Mouse (Mus musculus) heart, postnatal 14 days (tissue): Measurements from ENCODE around the gene Foxn3. TPM values are rescaled to one million over a fixed set of nuclear protein-coding genes. Genes with fewer than 3 reads are reported as not detected.
A peak's percentile ranks its signal among the peaks of the same experiment; 100 is the strongest.

Experiments
- DNase-seq, 2 experiments: peaks; one replicate each; pipeline ENCODE4 v3.0.0; 2021 to 2022
- intact Hi-C: fragments of 180-260 bp; cut with DNase I; formaldehyde crosslinking; loops from one replicate; pipeline ENCODE4 v1.15.1; 2025
- total RNA-seq, 2 experiments: library from RNA; stranded (reverse); gene quantifications; 2 replicates each; pipeline ENCODE4 v1.2.3; 2021

The Foxn3 gene
- total RNA-seq, 2 experiments from 2014 or later: 126 to 142 TPM

DNA sequence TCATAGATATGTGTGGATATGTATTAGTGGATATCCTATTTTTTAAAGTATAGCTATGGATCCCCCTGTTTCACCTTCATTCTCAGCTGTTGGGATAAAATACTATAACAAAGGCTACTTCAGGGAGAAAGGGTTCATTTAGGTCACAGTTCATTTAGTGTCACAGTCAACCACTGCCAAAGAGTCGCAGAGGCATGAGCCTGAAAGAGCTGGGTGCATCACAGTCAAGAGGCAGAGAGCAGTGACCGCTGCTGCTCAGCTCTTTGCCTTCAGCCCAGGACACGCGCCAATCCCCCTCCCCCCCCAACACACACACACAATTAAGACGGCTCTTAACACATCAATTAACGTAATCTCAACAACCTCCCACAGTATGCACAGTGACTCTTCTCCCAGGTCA, 131.8 kb downstream of the Foxn3 start:
- intact Hi-C loops: no loop called here
- no peak for DNase-seq

DNA sequence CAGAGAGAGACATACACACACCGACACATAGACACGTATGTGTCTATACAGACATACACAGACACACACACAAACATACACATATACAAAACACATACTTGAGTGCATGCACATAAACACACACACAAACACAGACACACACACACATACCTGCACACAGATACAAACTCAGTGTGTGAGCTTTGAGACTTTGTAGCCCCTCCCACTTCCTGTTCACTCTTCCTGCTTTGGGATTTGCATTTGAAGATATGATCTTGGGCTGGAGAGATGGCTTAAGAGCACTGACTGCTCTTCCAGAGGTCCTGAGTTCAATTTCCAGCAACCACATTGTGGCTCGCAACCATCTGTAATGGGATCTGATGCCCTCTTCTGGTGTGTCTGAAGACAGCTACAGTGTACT, 132.4 kb downstream of the Foxn3 start:
- DNase-seq: no peak
- intact Hi-C loops: no loop called here

DNA sequence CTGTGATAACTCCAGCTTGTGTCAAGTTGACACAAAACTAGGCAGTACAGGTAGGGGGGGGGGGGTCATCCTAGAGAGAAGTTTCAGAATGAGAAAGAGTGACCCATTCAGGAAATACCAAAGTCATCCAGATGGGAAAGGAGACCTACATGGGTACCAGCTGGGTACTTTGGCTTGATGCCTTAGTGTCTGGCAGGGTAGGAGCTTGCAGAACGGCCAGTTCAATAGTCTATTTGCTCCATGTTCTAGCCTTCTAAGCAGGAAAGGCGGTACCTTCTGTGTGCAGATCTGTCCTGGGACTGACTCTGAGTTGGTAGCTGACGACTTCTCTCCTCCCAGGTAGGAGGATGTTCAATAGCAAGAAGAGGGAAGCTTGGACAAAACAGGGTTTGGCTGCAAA, 134.3 kb downstream of the Foxn3 start:
- intact Hi-C loops: no loop called here
- no peak for DNase-seq

DNA sequence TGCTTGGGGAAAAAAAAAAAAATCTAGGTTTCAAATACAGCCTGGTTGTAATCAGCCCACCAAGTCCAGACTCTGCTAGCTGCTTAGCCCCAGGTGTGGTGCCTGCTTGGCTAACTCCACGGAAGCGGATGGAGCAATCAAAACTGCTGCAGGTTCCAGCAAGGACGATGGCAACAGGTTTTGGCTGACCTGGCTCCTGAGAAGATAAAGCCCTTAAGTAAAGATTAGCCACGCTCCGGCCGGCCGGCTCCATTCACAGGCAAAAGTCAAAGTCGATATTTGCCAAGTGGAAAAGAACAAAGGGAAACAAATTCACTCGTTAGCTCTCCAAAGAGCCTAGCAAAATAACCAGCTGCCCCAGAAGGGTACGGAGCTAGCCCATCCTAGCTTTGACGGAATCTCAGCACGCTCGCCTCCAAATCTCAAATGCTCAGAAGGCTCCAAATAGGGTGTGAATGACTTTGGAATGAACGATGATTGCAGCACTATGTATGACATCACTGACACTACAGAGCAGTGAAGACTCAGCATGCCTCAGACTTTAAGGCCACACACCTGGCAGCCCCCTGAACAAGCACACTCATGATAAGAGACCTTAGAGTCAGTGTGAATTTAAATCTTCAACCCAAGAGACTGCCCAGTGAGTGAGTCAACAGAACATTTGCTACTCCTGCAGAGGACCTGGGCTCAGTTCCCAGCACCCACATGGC, 137.0 kb downstream of the Foxn3 start:
- intact Hi-C loops: no loop called here
- peak; percentile 13 to 27 for DNase-seq

DNA sequence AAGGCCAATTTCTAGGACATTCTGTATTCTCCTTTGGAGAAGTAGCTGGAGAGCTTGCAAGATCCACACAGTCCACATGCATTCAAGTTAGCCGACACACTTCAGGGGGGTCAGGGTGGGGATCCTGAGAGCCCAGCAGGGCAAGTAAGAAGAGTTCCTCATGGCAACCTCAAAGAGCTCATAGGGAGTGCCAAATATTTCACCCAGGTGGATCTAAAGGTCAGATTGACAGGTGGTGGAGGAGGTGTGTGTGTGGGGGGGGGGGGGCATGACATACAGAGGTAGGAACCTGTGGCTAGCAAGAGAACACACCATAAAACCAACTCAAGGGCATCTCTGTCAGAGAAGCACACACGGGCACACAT, 144.0 kb downstream of the Foxn3 start:
- intact Hi-C loops: no loop called here
- no peak for DNase-seq

DNA sequence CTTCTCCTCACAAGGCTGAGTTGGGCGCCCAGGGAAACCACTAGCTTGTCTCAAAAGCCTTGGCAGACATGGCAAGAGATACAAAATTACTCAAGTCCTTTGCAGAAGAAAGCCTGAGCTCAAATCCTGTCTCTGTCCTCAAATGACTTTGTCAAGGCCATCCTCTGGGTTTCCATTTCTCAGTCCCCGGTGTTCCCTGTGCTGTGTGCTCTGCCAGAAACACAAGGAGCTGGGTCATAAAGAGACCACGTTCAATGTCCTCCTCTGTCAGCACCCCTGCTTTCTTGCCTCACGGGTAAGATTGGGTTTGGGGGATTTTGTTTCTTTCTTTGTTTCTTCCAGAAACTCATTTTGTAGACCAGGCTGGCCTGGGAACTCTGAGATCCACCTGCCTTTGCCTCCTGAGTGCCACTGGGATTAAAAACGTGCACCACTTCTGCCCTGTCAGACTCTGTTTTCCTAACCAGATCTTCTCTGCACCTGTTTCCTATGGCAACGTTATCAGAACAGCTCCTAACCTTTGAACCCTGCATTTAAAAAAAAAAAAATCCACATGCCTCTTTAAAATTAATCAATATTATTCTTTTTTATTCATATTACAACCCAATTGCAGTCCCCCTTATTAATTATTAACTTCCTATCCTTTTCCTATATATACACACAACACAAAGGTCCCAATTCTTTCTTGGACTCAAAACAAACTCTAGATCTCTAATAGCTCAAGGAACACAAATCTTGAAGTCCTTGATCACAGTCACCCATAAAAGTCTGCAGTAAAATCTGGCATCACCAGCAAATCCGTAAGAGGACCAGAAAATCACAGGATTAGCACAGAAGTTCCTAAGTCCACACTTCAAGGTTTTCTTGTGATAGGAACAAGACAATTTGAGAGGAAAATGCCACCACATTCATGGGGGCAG, 144.6 kb downstream of the Foxn3 start:
- no peak for DNase-seq
- intact Hi-C loops: no loop called here

DNA sequence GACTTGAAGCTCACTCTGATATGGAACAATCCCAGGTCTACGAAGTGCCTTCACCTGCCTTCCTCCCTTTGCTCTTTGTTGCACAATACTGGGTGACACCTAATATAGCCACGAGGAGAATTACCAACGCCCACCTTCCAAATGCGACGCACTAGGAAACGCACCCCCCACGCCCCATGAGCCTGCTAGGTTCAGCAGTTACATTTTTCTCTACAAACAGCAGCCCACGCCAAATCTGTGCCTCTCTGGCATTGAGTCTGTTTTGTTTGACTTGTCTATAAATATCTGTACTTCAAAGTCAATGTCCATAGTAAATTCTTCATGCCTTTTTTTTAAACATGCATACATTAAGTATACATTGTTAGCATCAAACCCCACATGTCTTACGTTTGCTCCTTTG, 145.5 kb downstream of the Foxn3 start:
- no peak for DNase-seq

DNA sequence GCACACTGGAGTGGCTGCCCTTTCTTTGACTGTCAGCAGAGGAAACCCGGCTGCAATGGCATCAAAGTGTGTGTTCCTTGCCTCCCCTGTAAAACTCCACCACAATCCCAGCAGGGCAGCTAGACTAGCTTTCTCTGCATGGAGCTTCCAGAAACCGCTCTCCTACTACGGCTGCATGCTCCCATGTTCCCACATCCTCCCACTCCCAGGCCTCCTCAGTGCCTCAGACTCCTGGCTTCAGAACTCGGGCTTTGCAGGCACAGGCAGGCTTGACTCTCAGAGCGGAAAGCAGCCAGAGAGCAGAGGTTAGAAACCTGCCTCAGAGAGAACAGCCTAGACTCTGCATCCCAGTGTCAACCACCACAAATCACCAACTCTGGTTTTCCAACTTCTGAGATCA, 147.8 kb downstream of the Foxn3 start:
- no peak for DNase-seq
- intact Hi-C loops: no loop called here

More for the DNA sequence above, 145.5 kb downstream of the Foxn3 start:
- intact Hi-C loops: no loop called here

DNA sequence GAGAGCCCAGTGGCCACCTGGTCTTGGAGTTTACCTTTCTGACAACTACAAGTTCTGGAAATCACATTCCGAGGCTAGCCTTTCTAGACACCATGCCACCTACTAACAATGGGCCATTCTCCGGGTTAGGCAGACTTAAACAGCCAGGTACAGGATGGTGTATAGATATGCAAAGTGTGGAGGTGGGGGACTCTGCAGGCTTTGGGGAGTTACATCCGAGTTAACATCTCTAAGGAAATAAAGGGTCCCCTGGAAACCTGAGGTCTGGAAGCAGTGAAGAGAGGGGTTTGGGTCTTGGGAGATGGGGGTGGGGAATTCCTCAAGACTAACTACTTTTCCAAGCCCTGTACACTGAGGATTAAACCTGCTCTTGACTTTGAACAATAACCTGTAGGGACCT, 150.9 kb downstream of the Foxn3 start:
- intact Hi-C loops: no loop called here
- no peak for DNase-seq

DNA sequence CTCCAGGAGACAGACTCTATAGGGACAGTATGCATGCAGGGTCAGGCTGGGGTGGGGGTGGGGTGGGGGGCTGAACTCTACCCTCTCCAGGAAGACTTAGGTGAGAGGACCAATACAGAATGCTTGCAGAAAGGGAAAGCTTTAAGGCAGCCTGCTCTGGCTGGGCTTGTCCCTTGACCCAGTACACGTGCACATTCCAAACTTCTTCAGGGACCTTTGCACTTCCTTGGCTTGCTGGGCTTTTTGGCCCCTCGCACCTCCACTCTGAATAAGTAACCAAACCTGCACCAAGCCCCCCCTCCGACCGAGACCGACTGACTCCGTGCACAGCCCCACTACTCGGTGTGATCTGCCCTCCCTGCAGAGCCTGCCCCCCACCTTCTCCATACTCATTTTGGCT, 151.3 kb downstream of the Foxn3 start:
- intact Hi-C loops: no loop called here
- DNase-seq: no peak

DNA sequence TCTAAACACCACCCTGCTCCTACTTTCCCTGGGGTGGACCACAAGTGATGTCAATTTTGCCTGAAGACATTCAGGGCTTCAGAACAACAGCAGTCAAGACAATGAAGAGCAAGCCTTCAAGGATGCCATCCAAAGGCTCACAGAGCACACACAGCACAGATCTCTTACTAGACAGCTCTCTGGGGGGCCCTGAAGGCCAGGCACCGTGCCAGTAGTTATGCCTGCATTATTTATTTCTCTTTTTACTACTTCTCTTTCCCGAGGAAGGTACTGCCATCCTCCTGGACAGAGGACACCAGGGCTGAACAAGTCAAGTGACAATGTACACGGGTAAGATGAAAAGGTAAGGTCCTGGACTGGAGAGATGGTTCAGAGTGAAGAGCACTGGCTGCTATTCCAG, 154.7 kb downstream of the Foxn3 start:
- intact Hi-C loops: loop anchor here (5.0 kb wide), 1 partner anchor 154 kb away; the partner anchor contains the start of gene Foxn3

DNA sequence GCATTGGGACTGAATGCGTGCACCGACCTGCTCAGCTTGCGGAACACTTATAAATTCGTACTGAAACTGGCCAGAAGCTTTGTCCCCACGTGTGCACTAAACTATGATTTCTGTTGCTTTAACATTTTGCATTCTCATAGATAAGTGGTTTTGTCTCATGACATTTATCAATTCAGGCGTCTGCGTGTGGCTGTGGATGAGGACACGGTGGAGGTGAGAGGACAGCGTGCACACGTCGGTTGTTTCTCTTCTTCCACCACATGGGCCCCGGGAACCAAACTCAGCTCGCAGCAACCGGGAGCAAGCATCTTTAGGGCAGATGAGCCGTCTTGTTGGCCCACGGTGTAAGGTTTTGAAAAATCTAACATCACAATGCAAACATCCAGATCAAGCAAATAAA, 155.3 kb downstream of the Foxn3 start:
- no peak for DNase-seq
- intact Hi-C loops: loop anchor here (5.0 kb wide), 1 partner anchor 154 kb away; the partner anchor contains the start of gene Foxn3

More for the DNA sequence above, 154.7 kb downstream of the Foxn3 start:
- no peak for DNase-seq

DNA sequence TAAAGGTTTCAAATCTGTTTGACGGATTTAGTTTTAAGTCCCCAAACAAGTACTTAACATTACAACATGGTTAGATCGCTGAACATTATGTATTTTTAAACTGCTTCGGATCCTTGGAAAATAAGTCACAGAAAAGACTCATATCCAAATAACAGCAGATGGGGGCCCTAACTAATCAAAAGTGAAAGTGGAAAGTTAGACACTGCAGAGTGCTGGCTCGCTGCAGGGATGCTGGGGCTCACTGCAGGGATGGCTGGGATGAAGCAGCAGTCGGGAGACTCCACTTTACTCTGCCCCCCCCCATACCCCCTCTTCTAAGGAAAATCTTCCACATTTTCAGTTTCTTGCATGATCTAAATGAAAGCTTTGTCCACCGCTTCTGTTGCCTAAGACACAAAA, 156.1 kb downstream of the Foxn3 start:
- DNase-seq: peak; percentile 32 to 34
- intact Hi-C loops: loop anchor here (5.0 kb wide), 1 partner anchor 155 kb away; the partner anchor contains the start of gene Foxn3

DNA sequence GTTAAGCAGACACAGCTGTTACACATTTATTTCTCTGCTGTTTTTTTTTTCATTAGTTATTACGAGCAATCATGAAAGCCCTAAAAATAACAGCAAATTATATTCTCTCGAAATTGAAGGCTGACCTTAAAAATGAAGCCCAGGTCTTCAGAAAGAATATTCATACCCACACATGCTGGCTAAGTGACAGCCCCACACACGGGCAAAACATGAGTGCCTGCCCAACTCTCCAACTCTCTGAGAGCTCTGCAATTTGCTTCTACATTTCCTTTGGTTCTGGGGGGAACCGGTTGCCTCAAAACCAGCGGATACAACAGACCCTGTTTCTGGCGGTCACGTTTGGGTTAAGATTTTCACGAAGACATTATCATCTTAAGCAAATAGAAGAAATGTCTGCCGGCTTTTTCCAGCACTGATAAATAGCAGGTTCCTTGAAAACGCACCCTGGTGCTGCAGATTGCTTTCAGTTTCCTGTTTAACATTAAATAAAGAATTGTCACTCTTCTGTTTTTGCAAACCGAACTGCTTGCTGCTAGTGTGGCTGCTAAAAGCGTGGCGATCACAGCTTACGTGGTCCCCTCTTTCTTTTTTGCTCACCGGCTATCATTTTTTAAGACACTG, 156.6 kb downstream of the Foxn3 start:
- intact Hi-C loops: loop anchor here (5.0 kb wide), 1 partner anchor 155 kb away; the partner anchor contains the start of gene Foxn3
- DNase-seq: peak in 1 of 2 experiments; percentile 18

DNA sequence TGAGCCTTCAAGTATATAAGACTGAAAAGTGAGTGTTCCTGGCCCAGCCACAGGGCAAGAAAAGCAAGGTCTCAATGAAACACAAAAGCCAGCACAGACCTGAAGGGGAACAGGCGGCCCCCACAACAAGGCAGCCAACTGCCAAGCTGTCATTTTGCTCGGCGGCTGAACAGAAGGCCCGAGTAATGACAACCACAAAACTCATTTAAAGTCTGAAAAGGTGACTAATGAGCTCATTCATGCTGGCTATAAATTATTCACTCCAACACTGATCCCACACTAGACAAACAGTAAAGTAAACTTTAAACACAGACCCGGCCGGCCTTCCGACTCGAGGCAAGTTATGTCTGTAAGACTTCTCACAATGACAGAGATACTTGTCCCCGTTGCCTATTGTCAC, 157.1 kb downstream of the Foxn3 start:
- intact Hi-C loops: loop anchor here (5.0 kb wide), 1 partner anchor 156 kb away; the partner anchor contains the start of gene Foxn3
- DNase-seq: peak in 1 of 2 experiments; percentile 18

DNA sequence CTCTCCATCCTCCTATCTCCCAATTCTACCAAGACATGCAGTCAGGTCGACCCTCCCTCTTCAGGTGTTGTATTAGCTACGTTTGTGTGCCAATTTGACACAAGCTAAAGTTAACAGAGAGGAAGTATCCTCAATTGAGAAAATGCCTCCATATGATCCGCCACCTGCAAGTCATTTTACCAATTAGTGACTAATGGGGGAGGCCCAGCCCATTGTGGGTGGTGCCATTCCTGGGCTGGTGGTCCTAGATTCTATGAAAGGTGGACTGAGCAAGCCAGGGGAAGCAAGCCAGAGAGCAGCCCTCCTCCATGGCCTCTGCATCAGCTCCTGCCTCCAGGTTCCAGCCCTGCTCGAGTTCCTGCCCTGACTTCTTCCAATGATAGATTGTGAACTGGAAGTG, 158.0 kb downstream of the Foxn3 start:
- no peak for DNase-seq
- intact Hi-C loops: loop anchor here (5.0 kb wide), 1 partner anchor 157 kb away; the partner anchor contains the start of gene Foxn3

DNA sequence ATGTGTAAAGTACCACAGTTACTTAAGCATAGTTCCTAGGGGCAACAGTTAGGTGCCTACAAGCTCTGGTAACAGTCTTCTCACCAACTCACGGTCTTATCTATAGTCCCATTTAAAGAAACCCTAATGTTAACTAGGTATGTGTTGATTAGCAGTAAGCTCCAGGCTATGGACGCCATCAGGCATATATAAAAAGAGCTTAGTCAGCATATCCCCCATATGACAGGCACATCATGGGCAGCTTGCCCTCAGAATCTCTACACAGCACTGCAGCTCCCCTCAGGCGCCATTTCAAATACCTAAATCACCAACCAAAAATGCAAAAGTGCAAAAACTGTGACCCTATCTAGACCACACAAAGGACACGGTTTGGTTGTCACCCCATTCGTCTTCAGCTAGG, 160.4 kb downstream of the Foxn3 start:
- intact Hi-C loops: no loop called here
- DNase-seq: no peak

DNA sequence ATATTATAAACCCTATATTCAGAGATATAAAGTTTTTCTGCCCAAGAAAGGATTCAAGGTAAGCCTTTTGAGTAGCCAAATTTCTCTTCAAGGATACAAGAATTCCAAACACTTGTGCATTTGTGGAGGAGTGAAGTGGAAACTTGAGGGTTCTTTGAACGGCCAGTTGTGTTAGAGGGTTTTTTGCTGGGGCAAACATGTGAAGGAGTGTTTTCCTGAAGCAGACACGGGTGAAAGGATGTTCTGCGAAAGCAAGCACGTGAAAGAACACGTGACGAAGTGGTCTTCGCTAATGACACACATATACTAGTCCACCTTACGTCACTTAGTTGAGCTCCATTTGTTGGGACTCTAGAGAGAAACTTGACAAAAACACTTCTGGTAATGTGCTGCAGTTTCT, 162.5 kb downstream of the Foxn3 start:
- DNase-seq: no peak
- intact Hi-C loops: no loop called here

DNA sequence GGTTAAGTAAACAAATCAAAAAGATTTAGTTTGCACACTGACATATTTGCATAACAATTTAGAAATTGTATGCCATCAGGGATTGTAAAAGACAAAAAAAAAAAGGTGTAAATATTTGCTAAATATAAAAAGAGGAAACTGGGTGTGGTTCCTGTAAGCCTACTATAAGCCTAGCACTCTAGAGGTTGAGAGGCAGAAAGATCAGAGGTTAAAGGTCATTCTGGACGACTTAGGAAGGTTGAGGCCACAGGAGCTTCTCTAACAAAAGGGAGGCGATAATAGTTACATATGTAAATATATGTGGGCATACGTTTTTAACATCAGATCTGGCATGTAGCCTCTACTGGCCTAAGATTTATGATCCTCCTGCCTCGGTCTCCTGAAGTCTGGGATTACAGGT, 163.8 kb downstream of the Foxn3 start:
- DNase-seq: no peak
- intact Hi-C loops: loop anchor here (10.0 kb wide), 1 partner anchor 435 kb away; no protein-coding TSS in a partner anchor

DNA sequence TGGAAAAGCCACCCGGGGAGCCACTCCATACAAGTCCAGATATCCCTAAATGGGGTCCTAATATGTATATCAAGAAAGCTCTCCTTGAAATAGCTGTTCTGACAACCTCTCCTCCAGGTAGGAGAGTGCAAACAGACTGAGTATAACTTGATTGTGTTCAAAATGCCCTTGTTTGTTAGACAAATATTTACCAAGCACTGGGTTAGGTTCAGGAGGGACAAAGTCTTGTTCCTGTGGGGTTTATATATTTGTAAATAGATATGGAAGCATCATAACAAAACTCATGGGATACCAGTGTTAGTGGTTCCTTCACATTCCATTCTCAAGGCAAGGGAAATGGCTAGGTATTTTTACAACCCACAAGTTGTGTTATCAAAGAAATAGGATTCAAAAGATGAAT, 166.9 kb downstream of the Foxn3 start:
- intact Hi-C loops: loop anchor here (10.0 kb wide), 1 partner anchor 438 kb away; no protein-coding TSS in a partner anchor
- DNase-seq: no peak

DNA sequence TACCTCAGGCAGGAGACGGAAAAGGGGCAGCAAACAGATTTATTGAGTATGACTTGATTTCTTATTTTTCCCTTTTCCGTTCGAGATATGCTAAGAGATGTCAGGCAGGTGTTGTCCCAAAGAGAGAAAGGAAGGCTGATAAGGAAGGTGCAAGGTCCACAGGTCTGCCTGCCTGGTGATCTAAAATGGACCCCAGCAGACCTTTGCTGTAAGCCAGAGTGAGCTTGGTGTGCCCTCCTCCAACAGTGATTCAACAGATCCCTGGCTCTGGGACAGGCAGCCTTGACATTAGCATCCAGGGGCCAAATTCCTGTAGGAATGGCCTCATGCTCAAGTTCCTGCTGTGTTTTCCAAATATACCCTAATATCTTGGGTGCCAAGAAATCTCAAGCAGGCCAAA, 168.3 kb downstream of the Foxn3 start:
- intact Hi-C loops: loop anchor here (10.0 kb wide), 1 partner anchor 440 kb away; no protein-coding TSS in a partner anchor

More for the DNA sequence above, 168.3 kb downstream of the Foxn3 start:
- no peak for DNase-seq
